Mouse (Mus musculus) heart, postnatal 0 days (tissue): ENCODE results near the gene Gm45837. TPM values are rescaled to one million over a fixed set of nuclear protein-coding genes. Genes with fewer than 3 reads are reported as not detected.

Source experiments
- ATAC-seq: fragments of 200-750 bp; cut with Nextera tagmentation; 2 replicates; pipeline ENCODE4 v1.8.0; 2017; ENCODE audit warnings: low read depth, moderate number of reproducible peaks, moderate library complexity; ENCODE audit not compliant: insufficient read depth
- DNase-seq: peaks from one replicate; pipeline ENCODE4 v3.0.0-alpha.2; 2016; ENCODE audit warnings: low spot score
- H3K27ac ChIP-seq: fragments of 300-500 bp; sonication (generic); 2 replicates; pipeline ENCODE4 v1.5.1; 2014; ENCODE audit warnings: low read depth, mild to moderate bottlenecking
- H3K27me3 ChIP-seq: fragments of 300-500 bp; sonication (generic); 2 replicates; pipeline ENCODE4 v1.6.1; 2014; ENCODE audit warnings: low read length, mixed read lengths; ENCODE audit not compliant: control insufficient read depth, insufficient read depth
- H3K36me3 ChIP-seq: fragments of 300-500 bp; sonication (generic); replicated peaks from 2 replicates; pipeline ENCODE4 v1.6.1; 2014; ENCODE audit warnings: low read length, mixed read lengths; ENCODE audit not compliant: control insufficient read depth, insufficient read depth
- H3K4me1 ChIP-seq: fragments of 300-500 bp; sonication (generic); 2 replicates; pipeline ENCODE4 v1.6.1; 2014; ENCODE audit warnings: antibody characterized with exemption; ENCODE audit not compliant: control insufficient read depth, insufficient read depth
- H3K4me2 ChIP-seq: fragments of 300-500 bp; sonication (generic); 2 replicates; pipeline ENCODE4 v1.6.1; 2014; ENCODE audit warnings: low read depth, mild to moderate bottlenecking, low read length, moderate library complexity
- H3K4me3 ChIP-seq: fragments of 300-500 bp; sonication (generic); 2 replicates; pipeline ENCODE4 v1.5.1; 2014; ENCODE audit warnings: low read depth, low read length
- H3K9ac ChIP-seq: fragments of 300-500 bp; sonication (generic); replicated peaks from 2 replicates; pipeline ENCODE4 v1.6.1; 2014; ENCODE audit warnings: low read depth, low read length, mixed read lengths
- H3K9me3 ChIP-seq: fragments of 300-500 bp; sonication (generic); replicated peaks from 2 replicates; pipeline ENCODE4 v1.6.1; 2016; ENCODE audit warnings: low read length; ENCODE audit not compliant: control insufficient read depth
- CTCF ChIP-seq: IDR thresholded peaks from 2 replicates; pipeline ENCODE4 v1.5.1; 2016; ENCODE audit warnings: antibody characterized with exemption, control low read depth, low read depth
- EP300 ChIP-seq: IDR thresholded peaks from 2 replicates; pipeline ENCODE4 v1.6.1; 2016; ENCODE audit warnings: antibody characterized with exemption, low read depth
- WGBS: fragments of 180-500 bp; shearing (Covaris S2); extraction: QIAGEN DNeasy Blood & Tissue Kit; methylation state at CpG from one replicate; pipeline ENCODE4 v1.1.7; 2014; 5-methylcytosine and 5-hydroxymethylcytosine counted together
- polyA plus RNA-seq: library from polyadenylated mRNA; unstranded; fragments of >200 nt; fragmentation: Nextera tagmentation; extraction: Ambion mirVana; gene quantifications from 2 replicates; pipeline ENCODE4 v1.2.1, GENCODE M21; 2015
- total RNA-seq: library from RNA; depleted of rRNA; stranded (reverse); fragments of >200 nt; gene quantifications from 2 replicates; pipeline ENCODE4 v1.2.3, GENCODE M21; 2014; ENCODE audit warnings: low replicate concordance

Gm45837 gene
- total and polyA plus RNA-seq, 2 experiments from 2014 or later: 2.4 to 33.8 TPM

GRCm38 (mm10) chr7:101477200-101477599 is 66.5 kb downstream of the Gm45837 start:
- ATAC-seq (no peak), DNase-seq (no peak)
- TF ChIP-seq CTCF (no peak), EP300 (no peak)
- H3K36me3 ChIP-seq: no peaks in the 10 kb centered on the region
- peaks cover 25% of the 10 kb centered on the region for H3K4me1 ChIP-seq
- no peak overlapping the region for H3K27ac ChIP-seq
- H3K4me2 ChIP-seq: no peak overlapping the region
- no peaks in the 10 kb centered on the region for H3K27me3 ChIP-seq
- 28% methylated on average over 5 of the region's 5 CpGs for WGBS
- no peak overlapping the region for H3K4me3 ChIP-seq
- no peak overlapping the region for H3K9ac ChIP-seq
- no peaks in the 10 kb centered on the region for H3K9me3 ChIP-seq

- Histone ChIP-seq H3K9ac (no peak overlapping the region), H3K27me3 (no peaks in the 10 kb centered on the region), H3K4me3 (no peak overlapping the region), H3K4me1 (peaks cover 21% of the 10 kb centered on the region), H3K36me3 (no peaks in the 10 kb centered on the region), H3K27ac (no peak overlapping the region), H3K9me3 (no peaks in the 10 kb centered on the region), H3K4me2 (no peak overlapping the region)
- no peak for ATAC-seq
- no peak for TF ChIP-seq CTCF
- no peak for TF ChIP-seq EP300
- WGBS: 55% methylated on average over 5 of the region's 5 CpGs
- no peak for DNase-seq
Observed at GRCm38 (mm10) chr7:101478099-101478498, 67.4 kb downstream of the Gm45837 start.

GRCm38 (mm10) chr7:101479841-101480240 is 69.2 kb downstream of the Gm45837 start:
- ATAC-seq (no peak), DNase-seq (no peak)
- TF ChIP-seq EP300: no peak
- TF ChIP-seq CTCF: no peak
- H3K9ac ChIP-seq: no peak overlapping the region
- H3K4me1 ChIP-seq: 0 out of 2 replicates have a peak, but pooled peaks cover 5% of the 10 kb centered on the region
- H3K9me3 ChIP-seq: no peaks in the 10 kb centered on the region
- H3K27ac ChIP-seq: no peak overlapping the region
- 53% methylated on average over 4 of the region's 4 CpGs for WGBS
- no peaks in the 10 kb centered on the region for H3K36me3 ChIP-seq
- H3K4me3 ChIP-seq: no peak overlapping the region
- no peaks in the 10 kb centered on the region for H3K27me3 ChIP-seq
- no peak overlapping the region for H3K4me2 ChIP-seq

GRCm38 (mm10) chr7:101480671-101481070 is 70.0 kb downstream of the Gm45837 start:
- no peak for ATAC-seq
- no peaks in the 10 kb centered on the region for H3K36me3 ChIP-seq
- TF ChIP-seq EP300 (no peak), CTCF (no peak)
- H3K4me1 ChIP-seq: 0 out of 2 replicates have a peak, but pooled peaks cover 5% of the 10 kb centered on the region
- no peak overlapping the region for H3K4me2 ChIP-seq
- H3K27ac ChIP-seq: no peak overlapping the region
- H3K9ac ChIP-seq: no peak overlapping the region
- H3K9me3 ChIP-seq: no peaks in the 10 kb centered on the region
- 54% methylated on average over 6 of the region's 6 CpGs for WGBS
- DNase-seq: no peak
- no peaks in the 10 kb centered on the region for H3K27me3 ChIP-seq
- no peak overlapping the region for H3K4me3 ChIP-seq

GRCm38 (mm10) chr7:101481872-101482498 is 71.3 kb downstream of the Gm45837 start:
- H3K36me3 ChIP-seq: no peaks in the 10 kb centered on the region
- WGBS: 57% methylated on average over 8 of the region's 8 CpGs
- H3K9ac ChIP-seq: no peak overlapping the region
- no peak overlapping the region for H3K27ac ChIP-seq
- H3K4me2 ChIP-seq: no peak overlapping the region
- ATAC-seq (no peak), DNase-seq (no peak)
- TF ChIP-seq CTCF: no peak
- TF ChIP-seq EP300: no peak
- H3K27me3 ChIP-seq: no peaks in the 10 kb centered on the region
- no peaks in the 10 kb centered on the region for H3K9me3 ChIP-seq
- 0 out of 2 replicates have a peak, but pooled peaks cover 5% of the 10 kb centered on the region for H3K4me1 ChIP-seq
- H3K4me3 ChIP-seq: no peak overlapping the region

DNA sequence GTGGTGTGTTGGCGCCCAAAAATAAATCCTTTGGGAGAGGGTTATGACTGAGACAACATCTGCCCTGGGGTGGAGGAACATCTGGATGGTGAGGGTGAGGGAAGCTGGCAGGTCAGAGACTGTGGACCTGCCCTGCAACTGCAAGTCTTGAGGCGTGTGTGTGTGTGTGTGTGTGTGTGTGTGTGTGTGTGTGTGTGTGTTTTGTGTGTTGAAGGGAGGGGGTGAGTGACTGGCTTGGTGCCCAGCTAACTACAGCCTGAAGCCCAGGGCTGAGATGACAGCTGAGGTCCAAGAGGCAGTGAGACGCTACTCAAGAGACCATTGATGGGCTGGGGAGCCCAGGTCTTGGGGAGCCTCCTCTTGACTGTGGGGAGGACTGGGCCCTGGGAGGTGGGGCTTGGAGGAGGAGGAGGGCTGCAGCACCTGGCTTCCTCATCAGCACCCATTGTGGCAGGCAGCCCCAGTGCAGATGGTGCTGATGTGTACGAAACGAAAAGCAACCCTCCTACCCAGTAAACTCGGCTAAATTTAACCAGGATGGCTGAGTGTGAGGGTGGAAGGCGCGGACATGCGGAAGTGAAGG is 71.9 kb downstream of the Gm45837 start:
- Histone ChIP-seq H3K4me2 (no peak overlapping the region), H3K36me3 (no peaks in the 10 kb centered on the region), H3K27me3 (no peaks in the 10 kb centered on the region), H3K9ac (no peak overlapping the region), H3K4me1 (0 out of 2 replicates have a peak, but pooled peaks cover 5% of the 10 kb centered on the region), H3K4me3 (no peak overlapping the region), H3K9me3 (no peaks in the 10 kb centered on the region), H3K27ac (no peak overlapping the region)
- no peak for TF ChIP-seq CTCF
- no peak for TF ChIP-seq EP300
- WGBS: 37% methylated on average over 9 of the region's 9 CpGs
- DNase-seq: no peak
- ATAC-seq: peak; percentile 12; the same call in 1 of the 2 replicates
